Mouse (Mus musculus) testis, adult 2 months (tissue): Measurements from ENCODE around the gene Prss41. TPM values are rescaled to one million over a fixed set of nuclear protein-coding genes. Genes with fewer than 3 reads are reported as not detected.

Source experiments
- H3K27ac ChIP-seq: fragments of 200-500 bp; 2 replicates; pipeline ENCODE4 v1.5.1; 2012; ENCODE audit warnings: low read depth, low read length; ENCODE audit not compliant: control insufficient read depth, insufficient read depth
- H3K27me3 ChIP-seq: fragments of 200-500 bp; 2 replicates; pipeline ENCODE4 v1.6.1; 2012; ENCODE audit warnings: mild to moderate bottlenecking, low read length, moderate library complexity; ENCODE audit not compliant: control insufficient read depth, insufficient read depth
- H3K36me3 ChIP-seq: fragments of 200-500 bp; 2 replicates; pipeline ENCODE4 v1.6.1; 2012; ENCODE audit warnings: mild to moderate bottlenecking, low read length; ENCODE audit not compliant: control insufficient read depth, insufficient read depth
- H3K4me1 ChIP-seq: fragments of 200-500 bp; 2 replicates; pipeline ENCODE4 v1.6.1; 2012; ENCODE audit warnings: low read length; ENCODE audit not compliant: control insufficient read depth, insufficient read depth
- H3K4me3 ChIP-seq: fragments of 200-500 bp; 2 replicates; pipeline ENCODE4 v1.5.1; 2012; ENCODE audit warnings: low read depth, mild to moderate bottlenecking, low read length, moderate library complexity, mixed read lengths; ENCODE audit not compliant: control insufficient read depth
- CTCF ChIP-seq: fragments of 200-500 bp; IDR thresholded peaks from 2 replicates; pipeline ENCODE4 v1.5.1; 2012; ENCODE audit warnings: low read depth, mild to moderate bottlenecking, inconsistent platforms, low read length, moderate library complexity; ENCODE audit not compliant: control insufficient read depth, insufficient read depth, insufficient replicate concordance
- POLR2A ChIP-seq: fragments of 200-500 bp; IDR thresholded peaks from 2 replicates; pipeline ENCODE4 v1.6.1; 2012; ENCODE audit warnings: low read depth, mild to moderate bottlenecking, inconsistent platforms, low read length, moderate library complexity; ENCODE audit not compliant: control insufficient read depth
- polyA plus RNA-seq: library from polyadenylated mRNA; depleted of rRNA; stranded (reverse); fragments of >200 nt; gene quantifications from 2 replicates; pipeline ENCODE4 v1.2.3, GENCODE M21; 2012; rRNA removed

Gene Prss41
- polyA plus RNA-seq, 1 experiment = 13.8 TPM

GRCm38 (mm10) chr17:23791079-23791357, 53.0 kb downstream of the Prss41 start:
- Histone ChIP-seq H3K4me3 (no peak overlapping the region), H3K4me1 (peaks cover 8% of the 10 kb centered on the region), H3K36me3 (no peaks in the 10 kb centered on the region), H3K27me3 (no peaks in the 10 kb centered on the region), H3K27ac (no peak overlapping the region)
- TF ChIP-seq POLR2A = no peak
- no peak for TF ChIP-seq CTCF

- Histone ChIP-seq H3K36me3 (no peaks in the 10 kb centered on the region), H3K4me1 (peaks cover 11% of the 10 kb centered on the region), H3K27ac (peak within 1 kb of the TSS; percentile 32), H3K27me3 (no peaks in the 10 kb centered on the region), H3K4me3 (peak within 1 kb of the TSS; percentile 65)
- TF ChIP-seq POLR2A (no peak), CTCF (no peak)
Measured at GRCm38 (mm10) chr17:23790269-23791078, 53.5 kb downstream of the Prss41 start, which contains the start of gene Srrm2. Gene Srrm2 (plus strand): TSS chr17:23790532.

GRCm38 (mm10) chr17:23789749-23790268, 54.2 kb downstream of the Prss41 start:
- no peak for TF ChIP-seq CTCF
- no peak for TF ChIP-seq POLR2A
- Histone ChIP-seq H3K27ac (no peak overlapping the region; the same call in 1 of the 2 replicates), H3K36me3 (no peaks in the 10 kb centered on the region), H3K4me1 (peaks cover 14% of the 10 kb centered on the region), H3K4me3 (no peak overlapping the region; the same call in 1 of the 2 replicates), H3K27me3 (no peaks in the 10 kb centered on the region)

DNA sequence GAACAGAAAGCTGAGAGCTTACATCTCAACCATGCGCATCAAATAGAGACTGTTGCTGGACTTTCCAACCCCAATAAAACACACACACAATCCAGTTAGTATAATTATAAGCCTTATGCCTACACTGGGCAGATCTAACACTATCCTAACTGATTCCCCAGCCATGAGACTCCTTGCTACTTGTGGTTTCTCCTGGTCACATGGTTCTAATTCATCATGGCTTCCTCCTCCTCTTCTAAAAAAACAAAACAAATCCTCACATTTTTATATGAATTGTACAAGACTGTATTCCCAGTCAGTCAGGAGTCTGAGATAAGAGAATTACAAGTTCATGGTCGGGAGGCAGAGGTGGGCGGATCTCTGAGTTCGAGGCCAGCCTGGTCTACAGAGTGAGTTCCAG, 55.0 kb downstream of the Prss41 start:
- H3K27ac ChIP-seq = no peak overlapping the region
- no peak overlapping the region for H3K4me3 ChIP-seq
- TF ChIP-seq CTCF (no peak), POLR2A (no peak)
- no peaks in the 10 kb centered on the region for H3K36me3 ChIP-seq
- H3K4me1 ChIP-seq = peaks cover 14% of the 10 kb centered on the region
- H3K27me3 ChIP-seq = no peaks in the 10 kb centered on the region

Other genes starting within 250 kb of the Prss41 start
- gene Zfp13, start 244.7 kb downstream of the Prss41 start, polyA plus RNA-seq = 45.3 and 57.6 TPM in 2 replicates
- 4.5 and 4.9 TPM in 2 replicates for gene Zscan10, start 243.3 kb downstream of the Prss41 start, polyA plus RNA-seq
- gene Mmp25, start 198.9 kb downstream of the Prss41 start, polyA plus RNA-seq = 0.35 and 0.36 TPM in 2 replicates
- 1.0 and 1.5 TPM in 2 replicates for gene Bicdl2, start 183.7 kb downstream of the Prss41 start, polyA plus RNA-seq
- gene Hcfc1r1, start 170.6 kb downstream of the Prss41 start, polyA plus RNA-seq = 54.9 and 64.9 TPM in 2 replicates
- gene Thoc6, start 170.3 kb downstream of the Prss41 start, polyA plus RNA-seq = 9.8 and 9.9 TPM in 2 replicates
- 1.2 and 1.7 TPM in 2 replicates for gene Tnfrsf12a, start 166.7 kb downstream of the Prss41 start, polyA plus RNA-seq
- 0.16 and 0.19 TPM in 2 replicates for gene Cldn6, start 164.9 kb downstream of the Prss41 start, polyA plus RNA-seq
- 0.27 and 0.72 TPM in 2 replicates for gene Cldn9, start 160.1 kb downstream of the Prss41 start, polyA plus RNA-seq
- gene 1520401A03Rik, start 121.4 kb downstream of the Prss41 start, polyA plus RNA-seq = 6.7 and 7.1 TPM in 2 replicates
- gene Pkmyt1, start 117.8 kb downstream of the Prss41 start, polyA plus RNA-seq = 78.6 and 88.6 TPM in 2 replicates
- gene Paqr4, start 103.3 kb downstream of the Prss41 start, polyA plus RNA-seq = 0.69 and 0.85 TPM in 2 replicates
- 0.80 and 0.97 TPM in 2 replicates for gene Kremen2, start 98.3 kb downstream of the Prss41 start, polyA plus RNA-seq
- gene Flywch1, start 72.6 kb downstream of the Prss41 start, polyA plus RNA-seq = 155 and 178 TPM in 2 replicates
- 11.8 and 14.8 TPM in 2 replicates for gene Flywch2, start 58.1 kb downstream of the Prss41 start, polyA plus RNA-seq
- 259 and 286 TPM in 2 replicates for gene Srrm2, start 53.6 kb downstream of the Prss41 start, polyA plus RNA-seq
- 1,587 and 1,813 TPM in 2 replicates for gene Elob, start 15.0 kb downstream of the Prss41 start, polyA plus RNA-seq
- 0.89 and 1.2 TPM in 2 replicates for gene Prss33, start 8.1 kb downstream of the Prss41 start, polyA plus RNA-seq
- gene Prss32, start 317 bp downstream of the Prss41 start, polyA plus RNA-seq = 0.30 and 0.36 TPM in 2 replicates
- gene Prss21, start 23.9 kb upstream of the Prss41 start, polyA plus RNA-seq = 208 and 246 TPM in 2 replicates
- 0.34 and 0.67 TPM in 2 replicates for gene Dcpp1, start 36.7 kb upstream of the Prss41 start, polyA plus RNA-seq
- not detected in 2 replicates for gene Dcpp2, start 36.7 kb upstream of the Prss41 start, polyA plus RNA-seq
- gene Dcpp3, start 73.3 kb upstream of the Prss41 start, polyA plus RNA-seq = not detected in 2 replicates
- not detected in 2 replicates for gene Sbp, start 97.5 kb upstream of the Prss41 start, polyA plus RNA-seq
- not detected in 2 replicates for gene Sbpl, start 111.1 kb upstream of the Prss41 start, polyA plus RNA-seq
- gene Prss30, start 136.4 kb upstream of the Prss41 start, polyA plus RNA-seq = not detected in 2 replicates
- gene Prss22, start 153.9 kb upstream of the Prss41 start, polyA plus RNA-seq = not detected in 2 replicates
- gene Prss27, start 194.0 kb upstream of the Prss41 start, polyA plus RNA-seq = not detected in 2 replicates
- gene Kctd5, start 229.3 kb upstream of the Prss41 start, polyA plus RNA-seq = 11.5 and 11.9 TPM in 2 replicates